Mouse (Mus musculus) cerebellum, postnatal 14 days (tissue): ENCODE results near the gene Vmn1r230.

Source experiments
- DNase-seq, 2 experiments: peaks; one replicate each; pipeline ENCODE4 v3.0.0; 2021; ENCODE audit warnings: mixed read lengths in 2 of 2

Vmn1r230 gene

GRCm38 (mm10) chr17:20840144-20840543 is at the start of gene Vmn1r230:
TSS of gene Vmn1r230 (plus strand) at chr17:20840444.
- no peak for DNase-seq

- no peak for DNase-seq
These were observed 29.0 kb upstream of the Vmn1r230 start, which contains the start of gene Vmn1r229 for GRCm38 (mm10) chr17:20811255-20811654. TSS of gene Vmn1r229 (plus strand) at chr17:20811555.
